Mouse (Mus musculus) ES-E14 (cell line): ENCODE data around the gene Shmt1.
"Not testable (repeated sequence)": the region's sequence is repeated elsewhere in the genome, so short reads cannot be mapped to it uniquely, and the experiment has no call there.

Source experiments
- CHD2 ChIP-seq: IDR thresholded peaks from 2 replicates; pipeline ENCODE4 v1.6.1; 2014; ENCODE audit warnings: mild to moderate bottlenecking, low read depth, low read length, inconsistent platforms
- HCFC1 ChIP-seq: IDR thresholded peaks from 2 replicates; pipeline ENCODE4 v1.6.1; 2012; ENCODE audit warnings: low read length, inconsistent platforms, borderline replicate concordance; ENCODE audit not compliant: insufficient read depth

DNA sequence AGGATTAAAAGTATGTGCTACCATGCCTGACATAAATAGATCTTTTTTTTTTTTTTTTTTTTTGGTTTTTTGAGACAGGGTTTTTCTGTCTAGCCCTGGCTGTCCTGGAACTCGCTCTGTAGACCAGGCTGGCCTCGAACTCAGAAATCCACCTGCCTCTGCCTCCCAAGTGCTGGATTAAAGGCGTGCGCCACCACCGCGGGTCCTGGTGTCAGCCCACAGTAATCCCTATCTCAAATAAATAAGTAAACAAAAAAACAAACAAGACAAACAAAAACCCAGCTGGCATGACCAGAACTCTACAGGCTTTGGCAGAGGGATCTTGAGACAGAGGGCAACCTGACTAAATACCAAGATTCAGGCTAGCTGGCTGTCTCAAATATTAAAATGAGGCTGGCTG, at the start of gene Shmt1:
- not testable (repeated sequence) for TF ChIP-seq CHD2, HCFC1
